Mouse (Mus musculus) C2C12 (cell line): ENCODE measurements around the gene Mfsd2b.

Source experiments
- CTCF ChIP-seq: IDR thresholded peaks from one replicate; pipeline ENCODE4 v1.5.1; 2011; ENCODE audit not compliant: control insufficient read depth, insufficient read depth, insufficient read length
- FOSL1 ChIP-seq: IDR thresholded peaks from one replicate; pipeline ENCODE4 v1.8.0; 2011; ENCODE audit warnings: mild to moderate bottlenecking, low read length; ENCODE audit not compliant: poor library complexity, insufficient read depth, severe bottlenecking
- MAX ChIP-seq: IDR thresholded peaks from one replicate; pipeline ENCODE4 v1.6.1; 2011; ENCODE audit warnings: mild to moderate bottlenecking, control low read depth
- MYOG ChIP-seq: IDR thresholded peaks from one replicate; pipeline ENCODE4 v1.6.1; 2011; ENCODE audit not compliant: control insufficient read depth, insufficient read length; ENCODE audit errors: extremely low read depth
- USF1 ChIP-seq: IDR thresholded peaks from one replicate; pipeline ENCODE4 v1.6.1; 2011; ENCODE audit warnings: low read depth, mild to moderate bottlenecking, control low read depth, moderate library complexity

GRCm38 (mm10) chr12:4842456-4842855 lies 31.7 kb downstream of the Mfsd2b start:
- no peak for TF ChIP-seq MYOG
- no peak for TF ChIP-seq CTCF
- no peak for TF ChIP-seq FOSL1
- TF ChIP-seq MAX = no peak
- no peak for TF ChIP-seq USF1
